Mouse (Mus musculus) c-Kit-positive CD71-negative TER-119-negative erythroid progenitor cells, embryonic 14.5 days (primary cell): ENCODE results near the gene Rp2.

ENCODE experiments used
- DNase-seq: peaks from one replicate; pipeline ENCODE4 v3.0.0-alpha.2; 2013; ENCODE audit warnings: low read depth

Gene Rp2

DNA sequence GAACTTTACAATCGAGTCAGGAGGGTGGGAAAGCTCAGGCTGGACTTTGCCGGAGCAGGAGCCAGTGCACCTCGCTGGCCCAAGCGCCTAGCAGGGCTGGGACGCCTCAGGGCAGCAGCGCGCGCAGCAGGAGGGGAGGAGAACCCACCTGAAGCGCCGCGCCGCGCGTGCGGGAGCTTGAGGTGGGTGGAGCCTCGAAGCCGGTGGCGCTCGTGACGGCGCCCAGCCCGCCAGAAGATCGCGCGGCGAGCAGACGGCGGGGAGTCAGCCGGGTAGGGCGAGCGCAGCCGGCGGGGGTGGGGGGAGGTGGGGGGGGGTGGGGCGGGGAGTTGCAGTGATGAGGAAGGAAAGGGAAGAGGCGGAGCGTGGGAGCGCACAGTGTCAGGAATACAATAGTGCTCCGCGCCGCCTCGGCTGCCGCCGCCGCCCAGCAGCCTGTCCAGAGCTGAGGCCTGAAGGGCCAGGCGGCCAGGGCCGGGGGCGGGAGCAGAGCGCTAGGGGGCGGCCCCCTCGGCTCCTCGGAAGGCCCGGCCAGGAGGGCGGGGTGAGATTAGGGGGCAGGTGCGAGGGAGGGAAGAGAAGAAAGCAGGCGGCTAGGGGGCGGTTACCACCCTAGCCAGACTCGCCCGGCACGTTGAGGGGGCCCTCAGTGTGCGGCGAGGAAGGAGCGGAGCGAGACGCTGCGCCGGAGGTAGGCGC, 61.0 kb downstream of the Rp2 start, which contains the start of gene Jade3:
TSS of gene Jade3 (plus strand) at position 549 of the 699 bp plus-strand sequence.
- DNase-seq: peak; percentile 70

GRCm38 (mm10) chrX:20425839-20426449, 61.7 kb downstream of the Rp2 start:
- no peak for DNase-seq
